Mouse (Mus musculus) B cell, adult 2 months (primary cell): Measurements from ENCODE around the gene Prkcg.

ENCODE experiments used
- DNase-seq, 2 experiments: peaks; one replicate each; pipeline ENCODE4 v3.0.0; 2022

Gene Prkcg

DNA sequence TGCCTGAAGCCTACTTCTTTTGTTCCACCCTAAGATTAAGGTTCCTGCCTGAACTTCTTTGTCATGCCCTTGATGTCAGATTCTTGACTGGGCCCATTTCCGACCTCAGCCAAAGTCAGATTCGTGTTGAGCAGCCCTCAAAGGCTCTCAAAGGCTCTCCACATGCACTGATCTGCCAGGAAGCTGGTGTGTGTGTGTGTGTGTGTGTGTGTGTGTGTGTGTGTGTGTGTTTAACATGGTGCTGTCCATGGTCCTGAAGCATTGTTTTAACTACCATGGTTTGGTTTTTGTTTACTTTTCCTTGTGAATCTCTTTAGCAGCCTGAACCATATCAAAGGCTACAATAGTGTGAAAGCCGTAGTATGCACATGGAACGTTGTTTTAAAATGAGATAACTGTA is 39.0 kb downstream of the Prkcg start:
- DNase-seq: no peak

GRCm38 (mm10) chr7:3329776-3330546 is 41.0 kb downstream of the Prkcg start:
- peak; percentile 86 to 87 for DNase-seq

GRCm38 (mm10) chr7:3331171-3331570 is 42.2 kb downstream of the Prkcg start:
- no peak for DNase-seq

DNA sequence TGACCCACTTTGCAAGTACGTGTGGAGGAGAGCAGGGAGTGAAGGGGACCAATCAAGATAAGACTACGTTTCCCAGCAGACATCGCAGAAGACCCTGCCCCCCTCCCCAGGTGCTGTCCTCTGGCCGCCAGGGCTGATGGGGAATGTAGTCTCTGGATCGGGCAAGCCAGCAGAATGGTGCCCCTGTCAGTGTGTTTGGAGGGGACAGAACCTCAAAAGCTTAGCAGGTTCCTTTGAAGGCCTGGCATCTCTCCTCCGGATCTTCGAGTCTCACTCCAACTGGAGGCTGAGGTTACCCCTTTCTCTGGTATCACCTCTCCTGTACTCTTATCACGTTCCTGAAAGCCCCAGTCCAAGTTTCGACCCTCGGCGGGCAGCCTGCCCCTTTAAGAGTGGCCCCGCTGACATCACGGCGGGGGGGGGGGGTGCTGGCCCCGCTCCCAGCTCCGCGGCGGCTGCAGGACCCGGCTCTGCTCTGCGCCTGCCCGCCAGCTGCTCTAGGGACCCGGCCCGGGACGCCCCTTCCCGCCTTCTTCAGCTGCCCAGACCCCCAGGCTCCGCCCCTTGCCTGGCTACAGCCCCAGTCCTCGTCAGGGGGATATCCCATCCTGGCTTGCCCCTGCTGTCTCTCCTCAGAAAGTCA is 42.7 kb downstream of the Prkcg start:
- peak; percentile 14 to 27 for DNase-seq

DNA sequence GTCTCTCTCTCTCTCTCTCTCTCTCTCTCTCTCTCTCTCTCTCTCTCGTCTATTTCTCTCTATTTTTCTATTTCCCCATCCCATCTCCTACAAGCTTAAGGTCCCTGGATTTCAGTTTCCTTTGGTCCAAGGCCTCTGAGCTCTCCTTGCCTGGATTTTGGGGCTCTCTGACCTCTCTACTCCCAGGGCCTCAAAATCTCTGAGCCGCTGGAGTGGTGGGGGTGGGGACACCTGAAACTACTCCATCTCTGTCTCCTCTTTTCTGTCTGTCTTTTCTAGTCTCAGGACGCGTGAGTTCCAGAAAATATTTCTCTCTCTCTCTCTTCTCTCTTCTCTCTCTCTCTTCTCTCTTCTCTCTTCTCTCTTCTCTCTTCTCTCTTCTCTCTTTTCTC is 43.2 kb downstream of the Prkcg start:
- DNase-seq: no peak

- DNase-seq: no peak
Observed at GRCm38 (mm10) chr7:3332619-3333521, 43.9 kb downstream of the Prkcg start, which contains the start of gene Cacng7. Gene Cacng7, plus strand, starts transcription at chr7:3332955.

DNA sequence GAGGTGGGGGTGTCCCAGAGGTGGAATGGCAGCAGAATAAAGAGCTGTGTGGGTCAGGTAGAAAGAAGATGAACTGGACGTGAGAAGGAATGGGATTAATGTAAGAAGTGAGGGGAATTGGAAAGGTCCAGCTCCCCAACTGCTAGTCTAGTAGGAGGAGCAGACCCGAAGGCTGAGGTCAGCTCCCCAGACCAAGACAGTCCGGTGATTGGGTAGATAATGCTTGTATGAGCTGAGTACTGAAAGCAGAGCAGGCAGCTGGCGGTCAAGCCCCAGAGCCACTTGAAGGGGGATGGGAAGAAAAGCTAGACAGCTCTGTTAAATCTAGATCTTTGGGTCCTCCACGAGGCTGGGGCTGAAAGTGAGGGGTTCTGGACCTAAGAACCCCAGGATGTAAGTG is 44.6 kb downstream of the Prkcg start:
- DNase-seq: no peak

DNA sequence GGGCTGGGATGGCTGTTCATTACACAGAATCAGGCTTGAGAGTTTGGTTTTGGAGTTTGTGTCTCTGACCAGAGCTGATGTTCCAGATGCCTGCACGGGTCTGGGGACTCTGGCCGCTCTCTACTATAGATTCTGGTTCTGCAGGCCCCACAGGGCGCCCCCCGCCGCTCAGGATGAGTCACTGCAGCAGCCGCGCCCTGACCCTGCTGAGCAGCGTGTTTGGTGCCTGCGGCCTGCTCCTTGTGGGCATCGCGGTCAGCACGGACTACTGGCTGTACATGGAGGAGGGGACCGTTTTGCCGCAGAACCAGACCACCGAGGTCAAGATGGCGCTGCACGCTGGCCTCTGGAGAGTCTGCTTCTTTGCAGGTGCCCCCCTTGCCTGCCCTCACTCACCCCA is 47.4 kb downstream of the Prkcg start:
- DNase-seq: no peak

DNA sequence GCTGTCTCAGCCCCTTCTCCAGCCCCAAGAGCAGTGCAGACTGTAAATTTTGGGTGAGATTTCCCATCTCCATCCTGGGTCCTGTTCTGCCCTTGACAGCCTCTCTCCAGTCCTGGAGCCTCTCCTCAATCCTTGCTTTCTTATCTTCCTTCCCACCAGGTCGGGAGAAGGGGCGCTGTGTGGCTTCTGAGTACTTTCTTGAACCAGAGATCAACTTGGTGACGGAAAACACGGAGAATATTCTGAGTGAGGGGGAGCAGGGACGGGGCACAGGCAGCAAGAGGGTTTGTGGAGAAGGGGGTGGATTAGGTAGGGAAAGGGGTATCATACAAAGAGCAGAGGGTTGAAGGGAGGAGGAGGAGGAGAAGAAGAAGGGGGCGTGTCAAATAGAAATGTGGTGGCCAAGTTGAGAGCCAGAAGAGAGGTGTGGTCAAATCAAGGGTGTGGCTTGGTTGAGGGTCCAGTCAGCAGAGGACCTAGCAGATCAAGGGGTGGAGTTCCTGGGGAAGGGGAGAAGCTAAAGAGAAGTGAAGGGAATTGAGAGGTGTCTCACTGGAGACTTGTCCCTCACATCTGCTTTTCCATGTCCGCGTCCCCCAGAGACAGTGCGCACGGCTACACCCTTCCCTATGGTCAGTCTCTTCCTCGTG is 49.4 kb downstream of the Prkcg start:
- DNase-seq: no peak

DNA sequence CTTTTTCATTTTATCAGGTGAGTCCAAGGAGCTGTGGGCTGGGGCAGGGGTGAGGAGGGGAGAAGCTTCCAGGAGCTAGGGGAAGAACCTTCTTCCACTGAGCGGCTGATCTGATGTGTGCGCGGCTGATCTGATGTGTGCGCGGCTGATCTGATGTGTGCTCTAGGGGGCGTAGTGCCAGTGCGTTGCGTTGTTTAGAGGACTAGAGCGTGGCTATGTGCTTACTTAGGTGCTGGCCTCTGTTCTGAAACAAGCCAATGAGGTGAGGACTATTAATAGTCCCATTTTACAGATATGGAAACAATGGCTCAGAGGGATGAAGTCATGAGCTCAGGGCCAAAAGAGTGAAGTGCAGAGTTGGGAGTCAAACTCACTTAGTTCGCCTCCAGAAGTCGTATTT is 50.0 kb downstream of the Prkcg start:
- no peak for DNase-seq

GRCm38 (mm10) chr7:3343861-3344260 is 54.9 kb downstream of the Prkcg start:
- no peak for DNase-seq

DNA sequence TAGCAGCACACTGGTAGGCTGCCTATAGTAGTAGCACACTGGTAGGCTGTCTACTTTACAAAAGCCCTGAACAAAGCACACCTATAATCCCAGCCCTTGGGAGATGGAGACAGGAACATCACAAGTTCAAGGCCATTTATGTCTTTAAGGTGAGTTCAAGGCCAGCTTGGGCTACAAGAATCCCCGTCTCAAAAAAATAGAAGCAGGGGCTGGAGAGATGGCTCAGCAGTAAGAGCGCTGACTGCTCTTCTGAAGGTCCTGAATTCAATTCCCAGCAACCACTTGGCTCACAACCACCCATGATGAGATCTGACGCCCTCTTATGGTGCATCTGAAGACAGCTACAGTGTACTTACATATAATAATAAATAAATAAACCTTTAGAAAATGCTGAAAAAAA is 56.3 kb downstream of the Prkcg start:
- no peak for DNase-seq

DNA sequence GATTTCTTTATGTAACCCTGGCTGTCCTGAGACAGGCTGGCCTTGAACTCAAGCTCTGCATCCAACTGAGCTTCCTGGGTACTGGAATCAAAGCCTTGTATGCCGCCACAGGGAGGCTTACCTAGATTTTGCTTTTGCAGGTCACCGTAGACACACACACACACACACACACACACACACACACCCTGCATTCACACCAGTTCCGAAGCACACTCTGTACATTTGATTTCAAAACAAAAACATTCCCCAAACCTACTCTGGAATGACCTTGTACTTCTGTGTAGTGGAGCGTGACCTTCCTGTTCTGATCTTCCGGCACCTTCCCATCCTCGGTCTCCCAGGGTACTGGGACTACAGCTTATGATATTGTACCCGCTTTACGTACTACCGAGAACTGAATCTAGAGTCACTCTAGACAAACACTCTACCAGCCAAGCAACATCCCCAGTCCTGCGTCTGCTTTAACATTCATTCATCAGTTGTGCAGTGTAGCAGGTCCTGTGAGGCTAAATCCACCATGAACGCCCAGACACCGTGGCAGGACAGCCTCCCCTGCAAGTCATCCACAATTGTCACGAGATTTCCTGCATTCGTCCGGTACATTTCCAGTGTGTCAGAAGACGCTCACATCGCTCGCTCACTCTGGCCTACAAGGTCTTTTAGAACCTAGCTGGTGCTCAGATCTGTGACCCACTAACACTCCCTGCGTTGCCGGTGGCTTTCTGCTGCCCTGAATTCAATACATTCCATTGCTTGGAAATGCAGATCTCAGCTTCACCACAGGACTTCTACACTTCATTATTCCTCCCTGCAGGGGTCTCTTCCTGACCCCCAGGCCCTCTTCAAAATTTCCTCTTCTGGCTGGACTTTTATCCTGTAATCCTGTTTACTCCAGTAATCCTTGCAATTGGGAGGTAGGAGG is 58.6 kb downstream of the Prkcg start:
- no peak for DNase-seq

DNA sequence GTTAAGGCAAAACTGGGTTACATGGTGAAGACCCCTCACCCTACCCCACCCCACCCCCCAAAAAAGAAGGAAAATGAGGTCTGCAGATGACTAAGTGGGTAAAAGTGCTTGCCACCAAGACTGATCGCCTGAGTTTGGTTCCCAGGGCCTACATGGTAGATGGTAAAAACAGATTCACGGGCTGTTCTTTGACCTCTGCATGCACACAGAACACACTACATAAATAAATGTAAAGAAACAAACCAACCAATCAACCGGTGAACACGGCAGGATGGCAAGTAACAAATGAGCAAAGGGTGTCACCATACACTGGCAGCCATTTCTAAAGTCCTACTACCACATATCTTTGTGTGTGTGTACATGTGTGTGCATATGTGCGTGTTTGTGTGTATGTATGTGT is 59.3 kb downstream of the Prkcg start:
- no peak for DNase-seq

- DNase-seq: no peak
Observed at GRCm38 (mm10) chr7:3349775-3350174, 60.8 kb downstream of the Prkcg start.

GRCm38 (mm10) chr7:3351536-3351935 is 62.6 kb downstream of the Prkcg start:
- DNase-seq: no peak

DNA sequence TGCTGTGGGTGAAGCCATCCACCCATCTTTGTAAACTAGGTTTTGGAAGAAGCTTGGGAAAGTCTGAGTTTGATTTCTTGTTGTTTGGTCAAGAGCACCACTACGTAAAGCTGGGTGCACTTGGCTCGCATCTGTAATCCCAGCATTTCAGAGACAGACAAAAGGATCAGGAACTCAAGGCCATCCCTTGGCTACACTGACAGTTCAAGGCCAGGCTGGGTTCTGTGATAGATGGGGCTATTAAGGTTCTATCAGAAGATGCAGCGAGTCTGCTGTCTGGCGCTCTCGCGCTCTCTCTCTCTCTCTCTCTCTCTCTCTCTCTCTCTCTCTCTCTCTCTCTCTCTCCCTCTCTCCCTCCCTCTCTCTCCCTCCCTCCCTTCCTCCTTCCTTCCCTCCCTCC is 65.9 kb downstream of the Prkcg start:
- DNase-seq: no peak

- no peak for DNase-seq
Observed at GRCm38 (mm10) chr7:3360678-3361077, 71.7 kb downstream of the Prkcg start.

DNA sequence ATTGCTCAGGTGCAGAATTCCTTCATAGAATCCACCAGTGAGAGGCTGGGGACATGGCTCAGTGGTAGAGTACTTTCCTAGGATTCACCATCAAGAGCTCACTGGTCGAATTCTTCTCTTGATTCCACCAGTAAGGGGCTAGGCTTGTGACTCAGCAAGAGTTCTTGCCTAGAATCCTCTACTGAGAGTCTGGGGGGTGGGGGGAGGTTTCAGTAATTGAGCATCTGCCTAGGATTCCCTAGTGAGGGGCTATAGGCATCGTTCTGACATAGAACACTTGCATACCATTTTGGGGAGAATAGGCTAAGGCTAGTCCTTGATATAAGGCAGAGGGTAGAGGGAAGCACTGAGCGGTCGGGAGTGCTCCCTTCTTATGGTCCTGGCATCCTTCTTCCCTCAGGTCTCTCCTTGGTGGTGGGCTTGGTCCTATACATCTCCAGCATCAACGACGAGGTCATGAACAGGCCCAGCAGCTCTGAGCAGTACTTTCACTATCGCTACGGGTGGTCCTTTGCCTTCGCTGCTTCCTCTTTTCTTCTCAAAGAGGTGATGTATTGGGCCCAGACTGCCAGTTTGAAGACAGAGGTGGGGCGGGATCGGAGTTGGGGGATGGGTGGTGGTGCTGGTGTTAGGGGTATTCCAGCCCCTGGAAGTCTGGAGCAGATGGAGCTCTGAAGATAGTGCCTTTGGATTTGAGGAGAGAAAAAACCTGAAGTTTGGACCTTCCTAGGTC is 76.7 kb downstream of the Prkcg start:
- peak; percentile 40 to 43 for DNase-seq

- DNase-seq: peak in 1 of 2 experiments; percentile 3
Observed at GRCm38 (mm10) chr7:3366705-3367516, 77.9 kb downstream of the Prkcg start.
